Mouse (Mus musculus) erythroid progenitor cell, adult 5-6 weeks (primary cell): ENCODE results near the gene Pcsk6. TPM values are rescaled to one million over a fixed set of nuclear protein-coding genes. Genes with fewer than 3 reads are reported as not detected.

ENCODE experiments used
- ATAC-seq: replicated peaks from 2 replicates; pipeline ENCODE4 v1.8.0; 2016; ENCODE audit warnings: moderate number of reproducible peaks, mild to moderate bottlenecking, moderate TSS enrichment, inconsistent platforms; ENCODE audit not compliant: poor library complexity, low FRiP score, severe bottlenecking
- total RNA-seq, 2 experiments: library from RNA; stranded (forward) in 1 of 2; stranded (reverse) in 1 of 2; fragments of 150-400 nt in 1 of 2; fragments of 186-747, 209-891 nt in 1 of 2; gene quantifications; 2 replicates each; pipeline versions ENCODE4 v1.2.3 to v1.2.4; 2015 to 2017; ENCODE audit warnings: low replicate concordance in 2 of 2

Pcsk6 gene
- total RNA-seq, 2 experiments from 2014 or later, result not detected

DNA sequence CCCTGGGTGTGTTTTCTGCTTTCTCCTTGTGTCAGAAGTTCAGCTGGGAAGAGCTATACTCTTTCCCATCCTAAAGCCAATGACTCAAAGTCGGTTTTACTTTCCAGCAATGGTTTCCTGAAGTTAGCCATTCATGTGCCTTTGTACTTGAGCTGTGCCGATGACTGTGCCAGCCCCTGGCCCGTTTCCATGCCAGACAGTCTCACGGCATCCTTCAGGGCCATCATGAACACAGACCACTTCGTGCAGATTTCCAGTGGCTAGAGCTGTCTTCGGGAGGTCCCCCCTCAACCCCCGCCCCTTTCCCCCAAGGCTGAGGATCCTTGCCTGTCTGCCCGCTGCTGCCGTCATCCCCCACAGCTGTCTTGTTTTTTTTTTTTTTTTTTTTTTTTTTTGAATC is 17.8 kb downstream of the Pcsk6 start:
- ATAC-seq, result no peak

DNA sequence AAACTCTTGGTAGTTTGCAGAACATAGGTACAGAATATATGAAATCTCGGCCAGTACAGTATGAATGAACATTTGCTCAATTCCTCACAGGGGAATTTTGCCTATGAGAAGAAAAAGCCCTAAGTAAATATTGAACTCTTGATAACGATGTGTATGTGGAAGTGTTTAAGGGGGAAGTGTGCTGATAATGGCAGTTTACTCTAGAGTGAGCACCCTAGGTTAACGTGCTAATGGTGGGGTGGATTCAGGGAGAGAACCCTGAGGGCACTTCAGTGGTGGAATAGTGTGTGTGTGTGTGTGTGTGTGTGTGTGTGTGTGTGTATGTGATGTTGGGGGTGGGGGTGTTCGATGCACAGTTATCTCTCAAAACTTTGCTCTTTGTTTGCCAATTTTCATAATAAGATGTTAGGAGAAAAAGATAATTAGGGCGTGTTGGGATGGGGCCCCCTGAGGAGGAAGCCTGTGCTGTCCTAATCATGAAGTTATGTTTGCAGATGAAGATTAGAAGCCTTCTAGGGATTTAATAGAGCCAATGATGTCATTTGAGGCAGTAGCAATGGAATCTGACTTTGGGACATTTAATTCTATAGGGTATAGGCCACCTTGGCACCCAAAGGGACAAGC is 19.2 kb downstream of the Pcsk6 start:
- ATAC-seq, result no peak

DNA sequence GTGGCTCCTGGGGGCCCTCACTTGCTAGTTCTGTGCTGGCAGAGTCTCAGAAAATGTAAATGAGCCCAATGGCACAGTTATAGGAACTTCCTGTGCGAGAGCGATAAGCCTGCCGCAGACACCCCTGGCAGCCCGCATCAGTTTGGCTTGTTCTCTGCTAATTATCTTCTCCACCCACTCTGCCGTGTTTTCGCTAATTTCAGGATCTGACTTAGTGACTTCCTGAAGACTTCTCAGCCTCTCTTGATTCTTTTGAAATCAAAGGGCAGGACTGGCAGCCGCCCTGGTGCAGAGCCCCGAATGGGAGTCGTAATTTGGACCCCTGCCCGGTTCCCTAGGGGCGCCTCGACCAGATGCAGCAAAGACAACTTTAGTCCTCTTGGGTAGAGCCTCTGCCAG is 19.8 kb downstream of the Pcsk6 start:
- peak; percentile 85 for ATAC-seq

GRCm38 (mm10) chr7:65884928-65885327 is 23.4 kb downstream of the Pcsk6 start:
- no peak for ATAC-seq

- no peak for ATAC-seq
These were observed 24.3 kb downstream of the Pcsk6 start for GRCm38 (mm10) chr7:65885819-65886218.

GRCm38 (mm10) chr7:65891831-65892230 is 30.3 kb downstream of the Pcsk6 start:
- no peak for ATAC-seq

- no peak for ATAC-seq
These were observed 30.8 kb downstream of the Pcsk6 start for GRCm38 (mm10) chr7:65892264-65892828.

GRCm38 (mm10) chr7:65893546-65893945 is 32.0 kb downstream of the Pcsk6 start:
- no peak for ATAC-seq

GRCm38 (mm10) chr7:65895262-65895661 is 33.7 kb downstream of the Pcsk6 start:
- no peak for ATAC-seq

DNA sequence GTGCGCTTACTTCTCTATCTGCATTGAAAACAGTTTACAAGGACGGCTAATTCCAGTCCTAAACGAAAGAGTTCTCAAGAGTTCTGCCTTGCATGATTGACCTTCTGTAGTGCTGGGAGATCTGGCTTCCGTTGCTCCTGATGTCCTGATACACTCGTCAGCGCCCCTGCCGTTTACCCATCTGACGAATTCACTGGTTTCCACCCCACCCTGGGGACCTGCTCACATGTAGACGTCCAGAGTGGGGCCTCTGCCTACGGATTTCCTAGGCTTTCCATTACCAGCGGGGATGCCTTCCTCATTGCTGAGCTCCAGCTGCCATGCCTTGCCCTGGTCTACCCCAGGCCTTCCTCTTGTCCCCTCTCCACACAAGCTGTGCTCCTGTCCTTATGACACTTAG is 39.7 kb downstream of the Pcsk6 start:
- ATAC-seq, result no peak

DNA sequence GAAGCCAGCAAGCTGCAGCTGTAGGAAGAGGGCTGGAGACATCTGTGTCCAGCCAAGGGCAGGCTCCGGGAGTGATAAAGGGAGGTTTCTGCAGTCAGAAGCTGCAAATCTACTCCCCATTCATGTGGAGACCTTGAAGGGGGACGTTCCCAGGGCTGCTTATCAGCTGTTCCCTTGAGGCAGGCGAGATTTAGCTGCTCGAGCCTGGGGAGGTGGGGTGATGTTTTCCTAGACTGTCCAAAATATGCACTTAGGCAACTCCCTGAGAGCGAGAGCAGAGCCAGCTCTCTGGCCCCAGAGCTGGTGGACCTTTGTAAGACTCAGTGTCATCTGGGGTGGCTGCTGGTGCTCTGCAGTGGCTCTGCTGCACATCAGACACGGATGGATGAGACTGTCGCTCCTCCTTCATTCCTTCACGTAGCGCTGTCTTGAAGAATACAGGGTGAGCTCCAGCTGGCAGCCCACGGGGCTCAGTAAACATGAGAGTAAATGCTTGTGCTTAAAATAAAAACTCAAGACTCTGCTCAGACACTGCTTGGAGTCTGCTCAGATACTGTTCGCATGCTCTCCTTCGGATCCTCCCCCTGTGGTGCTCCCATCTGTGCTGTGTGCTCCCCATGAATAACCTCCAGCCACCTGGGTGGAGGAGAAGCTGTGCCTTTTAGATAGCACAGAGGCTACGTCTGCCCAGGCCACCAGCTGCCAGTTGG is 41.1 kb downstream of the Pcsk6 start:
- ATAC-seq, result no peak

DNA sequence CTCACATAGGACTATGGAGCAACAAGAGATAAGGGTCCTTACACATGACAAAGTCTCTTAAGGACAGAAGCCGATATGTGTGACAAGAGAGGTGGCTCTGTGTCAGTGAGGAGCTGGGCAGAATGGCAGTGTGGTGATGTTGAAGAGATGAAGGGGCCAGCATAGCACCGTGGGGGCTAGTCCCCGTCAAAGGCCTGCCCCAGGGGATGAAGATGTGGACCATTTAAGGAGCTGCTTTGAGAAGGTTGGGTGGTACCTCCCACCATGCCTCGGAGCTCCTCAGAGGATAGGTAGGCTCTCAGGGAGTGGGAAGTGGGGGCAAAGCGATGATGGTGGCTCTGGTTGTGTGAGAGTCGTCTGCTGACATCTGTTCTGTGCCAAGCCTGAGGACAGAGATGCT is 41.9 kb downstream of the Pcsk6 start:
- no peak for ATAC-seq

GRCm38 (mm10) chr7:65906528-65907272 is 45.2 kb downstream of the Pcsk6 start:
- no peak for ATAC-seq

DNA sequence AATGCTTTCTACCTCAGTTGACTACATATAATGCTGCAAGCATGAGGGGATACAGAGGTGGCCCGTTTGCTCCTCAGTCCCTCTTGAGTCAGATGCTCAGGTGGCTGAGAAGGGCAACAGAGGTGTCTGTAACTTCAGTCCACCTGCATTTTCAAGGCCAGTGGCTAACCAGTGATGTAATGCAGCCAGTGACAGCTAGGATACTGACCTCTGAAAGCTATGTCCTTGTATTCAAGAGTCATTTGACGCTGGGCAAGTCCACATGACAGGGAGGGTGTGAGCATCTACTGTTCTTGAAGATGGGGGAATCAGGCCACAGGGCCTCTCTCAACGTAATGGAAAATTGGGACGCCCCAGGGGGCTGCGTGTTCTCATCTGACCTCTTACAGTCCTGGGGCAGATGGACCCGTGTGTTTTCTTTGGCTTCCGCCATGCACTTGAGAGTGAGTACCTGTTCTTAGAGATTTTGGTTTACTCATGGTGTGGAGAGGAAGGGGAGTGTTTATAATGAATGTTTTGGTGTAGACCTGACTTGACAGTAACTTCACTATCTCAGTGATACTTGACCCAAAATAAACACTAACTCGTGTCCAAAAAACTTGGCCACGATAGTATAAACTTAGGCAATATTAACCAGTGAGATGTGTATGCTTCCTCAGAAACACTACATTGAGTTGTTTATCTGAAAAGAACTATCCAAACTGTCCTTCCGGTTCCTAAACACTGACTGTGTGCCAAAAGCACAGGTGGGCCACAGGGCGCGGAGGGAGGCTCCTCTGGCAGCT is 48.0 kb downstream of the Pcsk6 start:
- ATAC-seq, result no peak

DNA sequence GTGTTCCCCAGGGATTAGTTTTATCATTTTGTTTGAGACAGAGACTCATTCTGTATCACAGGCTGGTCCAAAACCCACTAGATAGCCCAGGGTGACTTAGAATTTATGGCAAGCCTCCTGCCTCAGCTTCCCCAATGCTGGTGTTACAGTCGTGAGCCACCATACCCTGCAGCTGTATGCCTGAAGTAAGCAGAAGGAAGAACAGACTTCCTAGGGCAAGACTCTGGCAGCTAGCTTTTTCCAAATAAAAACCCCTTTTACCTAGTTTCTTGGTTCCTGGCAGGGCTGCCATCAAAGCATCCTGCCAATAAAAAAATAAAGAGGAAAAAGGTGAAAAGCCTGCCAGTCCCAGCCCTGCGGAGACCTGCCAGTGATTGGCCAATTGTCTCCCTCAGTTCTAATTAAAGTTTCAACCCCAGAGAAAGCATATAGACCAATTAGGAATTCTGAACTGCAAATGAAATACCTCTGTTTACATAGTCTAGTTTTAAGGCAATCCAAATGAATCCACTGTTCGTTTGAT is 51.6 kb downstream of the Pcsk6 start:
- ATAC-seq, result no peak

DNA sequence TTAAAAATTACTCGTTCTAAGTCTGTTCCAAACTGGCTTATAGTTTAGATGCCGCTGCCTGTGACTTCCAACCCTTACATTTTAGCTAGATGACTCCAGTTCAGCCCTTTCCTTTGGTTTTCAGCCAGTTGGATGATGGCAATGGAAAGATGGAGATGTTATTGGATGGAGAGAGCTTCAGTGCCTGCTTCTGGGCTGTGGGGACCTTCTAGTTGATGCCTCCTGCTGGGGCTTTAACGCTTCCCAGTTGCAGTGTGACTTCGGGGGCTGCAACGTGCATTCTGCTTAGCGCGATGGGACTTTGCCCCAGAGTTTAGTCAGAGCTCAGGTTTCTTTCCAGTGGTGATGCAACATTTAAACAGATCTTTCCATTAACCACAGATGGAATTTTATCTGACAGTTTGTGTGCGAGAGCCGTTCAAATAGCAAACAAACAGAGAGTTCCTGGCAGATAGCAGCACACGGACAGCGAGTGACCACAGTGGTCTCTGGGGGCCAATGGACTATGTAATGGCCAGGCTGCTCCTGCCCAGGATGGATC is 53.3 kb downstream of the Pcsk6 start:
- no peak for ATAC-seq

- no peak for ATAC-seq
These were observed 54.3 kb downstream of the Pcsk6 start for GRCm38 (mm10) chr7:65915821-65916220.

- ATAC-seq, result no peak
These were observed 55.0 kb downstream of the Pcsk6 start for GRCm38 (mm10) chr7:65916566-65916965.

DNA sequence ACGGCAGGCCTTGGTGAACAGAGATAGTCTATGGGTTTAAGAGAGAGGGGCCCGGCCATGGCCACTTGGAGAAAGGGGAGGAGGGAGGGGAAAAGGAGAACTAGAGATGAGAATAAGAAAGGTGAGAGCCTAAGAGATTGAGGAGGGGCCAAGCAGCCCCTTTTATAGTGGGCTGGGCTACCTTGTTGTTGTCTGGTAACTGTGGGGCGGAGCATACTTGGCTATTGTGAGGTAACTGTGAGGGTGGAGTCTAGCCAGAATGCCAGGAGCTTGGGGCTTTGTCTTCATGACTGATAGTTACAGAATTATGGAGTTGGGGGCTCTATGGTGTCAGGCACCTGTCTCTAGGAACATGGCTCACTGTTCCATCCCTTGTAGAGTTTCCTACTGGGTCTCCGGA is 56.9 kb downstream of the Pcsk6 start:
- ATAC-seq, result no peak
